Mouse (Mus musculus) hindbrain, embryonic 14.5 days (tissue): Measurements from ENCODE around the gene Acap1. TPM values are rescaled to one million over a fixed set of nuclear protein-coding genes. Genes with fewer than 3 reads are reported as not detected.

Experiments used
- ATAC-seq: fragments of 200-750 bp; cut with Nextera tagmentation; 2 replicates; pipeline ENCODE4 v1.8.0; 2017; ENCODE audit warnings: moderate number of reproducible peaks, mild to moderate bottlenecking, moderate TSS enrichment, moderate library complexity; ENCODE audit not compliant: low FRiP score
- DNase-seq: peaks from one replicate; pipeline ENCODE4 v3.0.0-alpha.2; 2015; ENCODE audit warnings: low spot score
- H3K27ac ChIP-seq: fragments of 300-500 bp; sonication (generic); 2 replicates; pipeline ENCODE4 v1.5.1; 2014; ENCODE audit warnings: mild to moderate bottlenecking, moderate library complexity
- H3K27me3 ChIP-seq: fragments of 300-500 bp; sonication (generic); 2 replicates; pipeline ENCODE4 v1.6.1; 2014; ENCODE audit warnings: mild to moderate bottlenecking, low read length, mixed read lengths; ENCODE audit not compliant: control insufficient read depth, insufficient read depth
- H3K36me3 ChIP-seq: fragments of 300-500 bp; sonication (generic); replicated peaks from 2 replicates; pipeline ENCODE4 v1.6.1; 2014; ENCODE audit not compliant: control insufficient read depth, insufficient read depth
- H3K4me1 ChIP-seq: fragments of 300-500 bp; sonication (generic); replicated peaks from 2 replicates; pipeline ENCODE4 v1.6.1; 2014; ENCODE audit warnings: antibody characterized with exemption, low read length, mixed read lengths; ENCODE audit not compliant: control insufficient read depth, insufficient read depth
- H3K4me2 ChIP-seq: fragments of 300-500 bp; sonication (generic); replicated peaks from 2 replicates; pipeline ENCODE4 v1.6.1; 2014; ENCODE audit warnings: mild to moderate bottlenecking, moderate library complexity
- H3K4me3 ChIP-seq: fragments of 300-500 bp; sonication (generic); replicated peaks from 2 replicates; pipeline ENCODE4 v1.5.1; 2014; ENCODE audit warnings: mild to moderate bottlenecking, low read length
- H3K9ac ChIP-seq: fragments of 300-500 bp; sonication (generic); 2 replicates; pipeline ENCODE4 v1.6.1; 2014
- H3K9me3 ChIP-seq: fragments of 300-500 bp; sonication (generic); 2 replicates; pipeline ENCODE4 v1.6.1; 2016; ENCODE audit warnings: low read length; ENCODE audit not compliant: control insufficient read depth
- WGBS: fragments of 180-500 bp; shearing (Covaris S2); extraction: QIAGEN DNeasy Blood & Tissue Kit; methylation state at CpG from one replicate; pipeline ENCODE4 v1.1.7; 2014; 5-methylcytosine and 5-hydroxymethylcytosine counted together
- polyA plus RNA-seq: library from polyadenylated mRNA; unstranded; fragments of >200 nt; fragmentation: Nextera tagmentation; extraction: Ambion mirVana; gene quantifications from 2 replicates; pipeline ENCODE4 v1.2.1, GENCODE M21; 2014

The Acap1 gene
- polyA plus RNA-seq, 1 experiment from 2014 or later, result 0.33 TPM

GRCm38 (mm10) chr11:69880853-69881603 lies 14.3 kb downstream of the Acap1 start, which contains the start of gene Kctd11:
TSS of gene Kctd11 (minus strand) at chr11:69881406.
- WGBS, result under 1% methylated on average over 46 of the region's 46 CpGs
- ATAC-seq (peak; percentile 80), DNase-seq (peak; percentile 49)
- no peaks in the 10 kb centered on the region for H3K9me3 ChIP-seq
- H3K4me3 ChIP-seq, result peak within 1 kb of the TSS; percentile 37
- H3K9ac ChIP-seq, result peak within 1 kb of the TSS; percentile 57
- H3K27ac ChIP-seq, result peak within 1 kb of the TSS; percentile 14
- H3K27me3 ChIP-seq, result peaks cover 15% of the 10 kb centered on the region
- peak within 1 kb of the TSS; percentile 66 for H3K4me2 ChIP-seq
- no peaks in the 10 kb centered on the region for H3K36me3 ChIP-seq
- peaks cover 16% of the 10 kb centered on the region; the same call in 1 of the 2 replicates for H3K4me1 ChIP-seq

GRCm38 (mm10) chr11:69880506-69880852 lies 14.9 kb downstream of the Acap1 start:
- Histone ChIP-seq H3K36me3 (no peaks in the 10 kb centered on the region), H3K4me2 (peak overlapping the region; percentile 66), H3K27me3 (peaks cover 15% of the 10 kb centered on the region), H3K4me1 (peaks cover 16% of the 10 kb centered on the region; the same call in 1 of the 2 replicates), H3K27ac (peak overlapping the region; percentile 14), H3K9me3 (no peaks in the 10 kb centered on the region), H3K9ac (peak overlapping the region; percentile 57), H3K4me3 (peak overlapping the region; percentile 37)
- ATAC-seq, result 0 out of 2 replicates have a peak, but pooled peaks have one; percentile 25
- DNase-seq, result peak; percentile 68
- WGBS, result 0% methylated on average over 18 of the region's 18 CpGs

GRCm38 (mm10) chr11:69879711-69880110 lies 15.6 kb downstream of the Acap1 start:
- DNase-seq (no peak), ATAC-seq (no peak)
- H3K4me3 ChIP-seq, result peak overlapping the region; percentile 37
- peak overlapping the region; percentile 66 for H3K4me2 ChIP-seq
- H3K27ac ChIP-seq, result no peak overlapping the region
- WGBS, result 55% methylated on average over 15 of the region's 15 CpGs
- no peaks in the 10 kb centered on the region for H3K9me3 ChIP-seq
- peaks cover 15% of the 10 kb centered on the region for H3K27me3 ChIP-seq
- no peaks in the 10 kb centered on the region for H3K36me3 ChIP-seq
- no peak overlapping the region for H3K9ac ChIP-seq
- H3K4me1 ChIP-seq, result peaks cover 16% of the 10 kb centered on the region; the same call in 1 of the 2 replicates

GRCm38 (mm10) chr11:69878952-69879351 lies 16.4 kb downstream of the Acap1 start:
- 0 out of 2 replicates have a peak overlapping the region, but pooled peaks have one; percentile 66 for H3K4me2 ChIP-seq
- no peaks in the 10 kb centered on the region for H3K9me3 ChIP-seq
- ATAC-seq (no peak), DNase-seq (no peak)
- H3K9ac ChIP-seq, result no peak overlapping the region
- H3K27ac ChIP-seq, result no peak overlapping the region
- H3K27me3 ChIP-seq, result peaks cover 15% of the 10 kb centered on the region
- H3K4me3 ChIP-seq, result no peak overlapping the region
- 92% methylated on average over 6 of the region's 6 CpGs for WGBS
- H3K4me1 ChIP-seq, result peaks cover 16% of the 10 kb centered on the region; the same call in 1 of the 2 replicates
- H3K36me3 ChIP-seq, result no peaks in the 10 kb centered on the region

- no peak for ATAC-seq
- no peak overlapping the region for H3K4me2 ChIP-seq
- H3K9ac ChIP-seq, result no peak overlapping the region
- H3K36me3 ChIP-seq, result no peaks in the 10 kb centered on the region
- H3K4me1 ChIP-seq, result peaks cover 16% of the 10 kb centered on the region; the same call in 1 of the 2 replicates
- no peak overlapping the region for H3K27ac ChIP-seq
- DNase-seq, result no peak
- H3K4me3 ChIP-seq, result no peak overlapping the region
- WGBS, result 73% methylated on average over 3 of the region's 3 CpGs
- no peaks in the 10 kb centered on the region for H3K9me3 ChIP-seq
- H3K27me3 ChIP-seq, result peaks cover 15% of the 10 kb centered on the region
Measured at GRCm38 (mm10) chr11:69878399-69878798, 16.9 kb downstream of the Acap1 start.

- 89% methylated on average over 11 of the region's 11 CpGs for WGBS
- Histone ChIP-seq H3K4me1 (peaks cover 16% of the 10 kb centered on the region; the same call in 1 of the 2 replicates), H3K27ac (no peak within 1 kb of the TSS), H3K9me3 (no peaks in the 10 kb centered on the region), H3K36me3 (no peaks in the 10 kb centered on the region), H3K4me2 (peak within 1 kb of the TSS; percentile 29), H3K4me3 (0 out of 2 replicates have a peak within 1 kb of the TSS, but pooled peaks have one; percentile 9), H3K27me3 (peaks cover 15% of the 10 kb centered on the region), H3K9ac (no peak within 1 kb of the TSS)
- DNase-seq, result no peak
- ATAC-seq, result no peak
Measured at GRCm38 (mm10) chr11:69877878-69878277, 17.5 kb downstream of the Acap1 start, which contains the start of gene Tmem95. TSS of gene Tmem95 (minus strand) at chr11:69878018.

GRCm38 (mm10) chr11:69876867-69877266 lies 18.5 kb downstream of the Acap1 start:
- H3K4me3 ChIP-seq, result 0 out of 2 replicates have a peak overlapping the region, but pooled peaks have one; percentile 9
- DNase-seq (peak; percentile 70), ATAC-seq (no peak)
- no peaks in the 10 kb centered on the region for H3K9me3 ChIP-seq
- H3K4me1 ChIP-seq, result peaks cover 16% of the 10 kb centered on the region; the same call in 1 of the 2 replicates
- no peak overlapping the region for H3K27ac ChIP-seq
- no peak overlapping the region for H3K9ac ChIP-seq
- 2% methylated on average over 12 of the region's 12 CpGs for WGBS
- H3K36me3 ChIP-seq, result no peaks in the 10 kb centered on the region
- H3K4me2 ChIP-seq, result peak overlapping the region; percentile 29
- peaks cover 9% of the 10 kb centered on the region for H3K27me3 ChIP-seq

GRCm38 (mm10) chr11:69876186-69876585 lies 19.2 kb downstream of the Acap1 start:
- H3K27ac ChIP-seq, result no peak overlapping the region
- ATAC-seq, result no peak
- no peak for DNase-seq
- peaks cover 11% of the 10 kb centered on the region; the same call in 1 of the 2 replicates for H3K4me1 ChIP-seq
- 66% methylated on average over 7 of the region's 7 CpGs for WGBS
- H3K9me3 ChIP-seq, result no peaks in the 10 kb centered on the region
- no peak overlapping the region for H3K4me3 ChIP-seq
- no peak overlapping the region for H3K4me2 ChIP-seq
- H3K36me3 ChIP-seq, result no peaks in the 10 kb centered on the region
- no peak overlapping the region for H3K9ac ChIP-seq
- peaks cover 6% of the 10 kb centered on the region; the same call in 1 of the 2 replicates for H3K27me3 ChIP-seq

GRCm38 (mm10) chr11:69872451-69872850 lies 22.9 kb downstream of the Acap1 start:
- H3K27ac ChIP-seq, result no peak overlapping the region
- ATAC-seq (no peak), DNase-seq (no peak)
- 79% methylated on average over 4 of the region's 4 CpGs for WGBS
- no peak overlapping the region for H3K4me3 ChIP-seq
- no peak overlapping the region for H3K4me2 ChIP-seq
- no peak overlapping the region for H3K9ac ChIP-seq
- H3K36me3 ChIP-seq, result no peaks in the 10 kb centered on the region
- no peaks in the 10 kb centered on the region for H3K4me1 ChIP-seq
- no peaks in the 10 kb centered on the region for H3K9me3 ChIP-seq
- H3K27me3 ChIP-seq, result no peaks in the 10 kb centered on the region
